Mouse (Mus musculus): ENCODE data around the gene Vps53. TPM values are rescaled to one million over a fixed set of nuclear protein-coding genes. Genes with fewer than 3 reads are reported as not detected.

Gene Vps53
- polyA plus RNA-seq, 1 experiment from 2014 or later: 44.8 TPM

DNA sequence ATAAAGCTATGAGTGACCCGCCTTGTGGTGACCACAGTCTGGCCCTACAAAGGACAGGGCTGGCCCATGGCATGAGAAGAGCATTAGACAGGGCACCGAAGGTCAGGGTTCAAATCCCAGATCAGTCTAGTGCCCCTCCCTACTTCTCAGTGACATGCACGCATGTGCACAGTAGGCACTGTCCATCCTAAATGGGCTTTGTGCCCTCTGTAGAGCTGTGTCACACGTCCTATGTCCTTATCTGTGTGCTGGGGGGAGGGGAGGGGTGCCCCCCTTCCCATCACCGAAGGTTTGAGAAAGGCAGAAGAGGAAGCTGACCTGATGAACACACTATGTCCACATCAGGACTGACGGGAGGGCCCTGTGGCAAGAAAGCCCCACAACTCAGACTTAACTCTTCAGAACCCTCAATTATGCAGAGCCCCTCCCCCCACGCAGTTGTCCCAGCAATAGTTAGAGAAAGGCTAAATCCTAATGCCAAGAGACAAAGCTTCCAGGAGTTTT lies 154.3 kb downstream of the Vps53 start:
- Histone ChIP-seq H3K9me3 (ENCODE audit: control insufficient read depth) (no peaks in the 10 kb centered on the region), H3K4me3 (ENCODE audit: low read depth, low read length) (0 out of 2 replicates have a peak overlapping the region, but pooled peaks have one; percentile 82), H3K4me2 (replicated peaks; ENCODE audit: low read depth) (peak overlapping the region; percentile 98), H3K27me3 (replicated peaks; ENCODE audit: control insufficient read depth, insufficient read depth, low read length) (no peaks in the 10 kb centered on the region), H3K36me3 (ENCODE audit: control insufficient read depth, insufficient read depth) (peaks cover 9% of the 10 kb centered on the region; the same call in 1 of the 2 replicates), H3K9ac (ENCODE audit: low read depth, low read length) (no peak overlapping the region), H3K4me1 (replicated peaks; ENCODE audit: control insufficient read depth, insufficient read depth, low read length) (no peaks in the 10 kb centered on the region), H3K27ac (ENCODE audit: low read depth, low read length) (no peak overlapping the region)
- ATAC-seq: no peak
- 73% methylated on average over 7 of the region's 7 CpGs for WGBS
- no peak for TF ChIP-seq CTCF (IDR thresholded peaks at IDR 0.05; ENCODE audit: low read depth)

DNA sequence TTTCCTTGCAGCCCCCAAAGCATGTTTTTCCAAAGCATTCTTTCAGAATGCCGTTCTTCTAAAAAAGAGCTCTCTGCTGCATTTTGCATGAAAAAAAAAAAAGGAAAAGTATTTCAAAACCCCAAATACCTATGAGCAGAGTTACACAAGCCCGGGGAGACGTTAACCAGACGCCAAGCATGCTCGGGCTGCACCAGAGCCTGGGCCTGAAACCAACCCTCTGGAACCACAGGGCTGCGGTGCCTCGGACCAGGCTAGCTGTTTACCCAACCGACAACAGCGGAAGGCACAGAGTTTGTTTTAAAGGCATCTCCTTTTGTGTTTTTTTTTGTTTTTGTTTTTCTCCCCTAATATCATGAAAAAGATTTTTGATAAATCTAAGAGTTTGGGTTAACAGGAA lies 158.5 kb downstream of the Vps53 start:
- no peaks in the 10 kb centered on the region for H3K9me3 ChIP-seq (ENCODE audit: control insufficient read depth)
- no peak overlapping the region for H3K27ac ChIP-seq (ENCODE audit: low read depth, low read length)
- no peaks in the 10 kb centered on the region for H3K27me3 ChIP-seq (replicated peaks; ENCODE audit: control insufficient read depth, insufficient read depth, low read length)
- WGBS: 63% methylated on average over 9 of the region's 9 CpGs
- ATAC-seq: no peak
- no peak overlapping the region for H3K4me2 ChIP-seq (replicated peaks; ENCODE audit: low read depth)
- H3K4me3 ChIP-seq (ENCODE audit: low read depth, low read length): no peak overlapping the region
- no peak for TF ChIP-seq CTCF (IDR thresholded peaks at IDR 0.05; ENCODE audit: low read depth)
- peaks cover 9% of the 10 kb centered on the region; the same call in 1 of the 2 replicates for H3K36me3 ChIP-seq (ENCODE audit: control insufficient read depth, insufficient read depth)
- H3K4me1 ChIP-seq (replicated peaks; ENCODE audit: control insufficient read depth, insufficient read depth, low read length): no peaks in the 10 kb centered on the region
- H3K9ac ChIP-seq (ENCODE audit: low read depth, low read length): no peak overlapping the region

DNA sequence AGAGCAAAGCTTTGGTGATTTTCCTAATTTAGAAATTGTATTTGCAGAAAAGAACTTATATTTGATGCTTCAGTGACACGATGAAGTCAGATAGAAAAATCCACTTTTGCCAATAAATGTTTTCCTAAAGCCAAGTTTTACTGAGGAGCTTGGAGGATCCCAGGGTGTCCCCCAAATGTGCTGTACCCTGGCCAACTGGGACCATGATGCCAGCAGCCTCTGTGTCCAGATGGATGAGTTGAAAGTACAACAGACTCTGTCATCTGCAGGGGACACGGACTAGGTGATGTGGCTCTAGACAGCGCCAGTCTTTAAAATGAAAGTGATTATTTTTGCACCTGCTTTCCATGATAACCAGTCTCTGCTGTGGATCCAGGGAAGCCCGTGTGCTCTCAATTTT lies 159.6 kb downstream of the Vps53 start:
- WGBS: 74% methylated on average over 4 of the region's 4 CpGs
- no peak for TF ChIP-seq CTCF (IDR thresholded peaks at IDR 0.05; ENCODE audit: low read depth)
- 0 out of 2 replicates have a peak, but pooled peaks cover 2% of the 10 kb centered on the region for H3K4me1 ChIP-seq (replicated peaks; ENCODE audit: control insufficient read depth, insufficient read depth, low read length)
- no peak overlapping the region for H3K9ac ChIP-seq (ENCODE audit: low read depth, low read length)
- H3K27me3 ChIP-seq (replicated peaks; ENCODE audit: control insufficient read depth, insufficient read depth, low read length): no peaks in the 10 kb centered on the region
- H3K4me3 ChIP-seq (ENCODE audit: low read depth, low read length): no peak overlapping the region
- H3K9me3 ChIP-seq (ENCODE audit: control insufficient read depth): no peaks in the 10 kb centered on the region
- H3K4me2 ChIP-seq (replicated peaks; ENCODE audit: low read depth): no peak overlapping the region
- no peak for ATAC-seq
- no peak overlapping the region for H3K27ac ChIP-seq (ENCODE audit: low read depth, low read length)
- peaks cover 9% of the 10 kb centered on the region; the same call in 1 of the 2 replicates for H3K36me3 ChIP-seq (ENCODE audit: control insufficient read depth, insufficient read depth)

DNA sequence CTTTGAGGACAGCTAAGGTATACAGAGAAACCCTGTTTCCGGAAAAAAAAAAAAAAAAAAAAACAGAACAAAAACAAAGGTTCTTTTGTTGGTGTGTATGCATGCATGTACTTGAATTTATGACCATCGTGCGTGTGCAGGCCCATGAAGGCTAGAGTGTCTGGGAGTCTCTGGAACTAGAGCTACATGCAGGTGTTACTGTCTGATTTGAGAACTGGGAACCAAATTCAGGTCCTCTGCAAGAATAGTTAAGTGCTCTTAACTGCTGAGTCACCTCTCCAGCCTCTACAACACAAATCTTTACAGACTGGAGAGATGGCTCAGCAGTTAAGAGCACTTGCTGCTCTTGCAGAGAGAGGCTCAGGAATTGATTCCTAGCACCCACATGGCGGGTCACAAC lies 163.6 kb downstream of the Vps53 start:
- Histone ChIP-seq H3K27me3 (replicated peaks; ENCODE audit: control insufficient read depth, insufficient read depth, low read length) (no peaks in the 10 kb centered on the region), H3K4me2 (replicated peaks; ENCODE audit: low read depth) (no peak overlapping the region), H3K4me1 (replicated peaks; ENCODE audit: control insufficient read depth, insufficient read depth, low read length) (0 out of 2 replicates have a peak, but pooled peaks cover 3% of the 10 kb centered on the region), H3K36me3 (ENCODE audit: control insufficient read depth, insufficient read depth) (no peaks in the 10 kb centered on the region), H3K4me3 (ENCODE audit: low read depth, low read length) (no peak overlapping the region), H3K9me3 (ENCODE audit: control insufficient read depth) (no peaks in the 10 kb centered on the region), H3K27ac (ENCODE audit: low read depth, low read length) (no peak overlapping the region), H3K9ac (ENCODE audit: low read depth, low read length) (no peak overlapping the region)
- no peak for TF ChIP-seq CTCF (IDR thresholded peaks at IDR 0.05; ENCODE audit: low read depth)
- 67% methylated on average over 4 of the region's 4 CpGs for WGBS
- no peak for ATAC-seq

DNA sequence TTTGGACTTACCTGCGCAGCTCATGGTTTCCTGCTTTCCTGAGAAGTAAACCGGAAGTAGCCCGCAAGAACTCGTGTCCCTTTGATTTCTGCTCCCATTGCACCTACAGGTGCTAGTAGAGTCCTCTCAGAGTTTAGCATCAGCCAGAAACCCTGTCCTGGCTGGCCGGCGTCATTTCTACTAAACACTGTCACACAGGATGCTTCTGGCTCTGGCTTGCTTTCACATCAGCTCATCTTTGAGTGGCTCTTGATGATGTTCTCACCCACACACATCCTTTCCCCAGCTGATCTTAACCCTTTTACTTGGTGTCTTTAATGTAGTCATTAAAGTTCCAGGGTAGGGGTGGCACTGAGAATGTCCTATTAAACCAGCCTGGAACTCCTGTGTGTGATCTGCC lies 164.2 kb downstream of the Vps53 start:
- no peak for TF ChIP-seq CTCF (IDR thresholded peaks at IDR 0.05; ENCODE audit: low read depth)
- no peaks in the 10 kb centered on the region for H3K27me3 ChIP-seq (replicated peaks; ENCODE audit: control insufficient read depth, insufficient read depth, low read length)
- no peak overlapping the region for H3K4me3 ChIP-seq (ENCODE audit: low read depth, low read length)
- H3K36me3 ChIP-seq (ENCODE audit: control insufficient read depth, insufficient read depth): no peaks in the 10 kb centered on the region
- H3K27ac ChIP-seq (ENCODE audit: low read depth, low read length): peak overlapping the region; percentile 15; the same call in 1 of the 2 replicates
- 70% methylated on average over 6 of the region's 6 CpGs for whole genome bisulfite sequencing
- 0 out of 2 replicates have a peak, but pooled peaks cover 3% of the 10 kb centered on the region for H3K4me1 ChIP-seq (replicated peaks; ENCODE audit: control insufficient read depth, insufficient read depth, low read length)
- no peak for ATAC-seq
- no peak overlapping the region for H3K9ac ChIP-seq (ENCODE audit: low read depth, low read length)
- no peak overlapping the region for H3K4me2 ChIP-seq (replicated peaks; ENCODE audit: low read depth)
- H3K9me3 ChIP-seq (ENCODE audit: control insufficient read depth): no peaks in the 10 kb centered on the region

DNA sequence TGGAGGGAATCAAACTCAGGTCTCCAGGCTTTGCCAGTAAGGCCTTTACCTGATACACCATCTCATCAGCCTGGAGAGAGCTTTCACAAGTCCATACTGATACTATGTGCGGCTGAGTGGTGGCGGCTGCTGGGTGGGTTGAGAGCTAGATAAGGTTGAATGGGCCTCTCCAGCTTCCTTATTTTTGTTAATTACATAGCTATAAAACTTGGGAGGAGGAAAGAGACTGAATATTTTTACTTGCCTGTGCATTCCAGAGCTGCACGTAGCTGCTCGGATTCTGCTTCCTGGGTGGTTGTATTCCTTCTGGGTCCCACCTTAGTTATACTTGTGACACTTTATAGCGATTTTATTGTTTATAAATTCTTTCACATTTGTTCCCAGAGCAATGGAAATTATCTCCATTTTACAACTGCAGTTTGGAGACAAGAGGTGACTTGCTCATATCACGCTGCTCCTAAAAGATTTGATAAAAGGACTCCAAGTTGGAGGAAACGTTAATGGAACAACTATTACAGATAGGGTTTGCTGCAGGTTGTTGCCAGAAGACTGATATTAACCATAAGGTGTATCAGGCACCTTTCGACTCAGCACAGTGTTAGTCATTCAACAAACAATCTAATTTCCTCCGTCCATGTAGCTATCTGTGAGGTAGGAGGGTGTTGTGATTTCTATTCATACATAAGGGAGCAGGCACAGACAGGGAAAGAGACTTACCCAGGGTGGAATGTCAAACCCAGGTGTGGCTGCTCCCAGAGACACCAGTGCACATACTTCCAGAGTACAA lies 168.4 kb downstream of the Vps53 start:
- H3K27me3 ChIP-seq (replicated peaks; ENCODE audit: control insufficient read depth, insufficient read depth, low read length): no peaks in the 10 kb centered on the region
- peaks cover 3% of the 10 kb centered on the region; the same call in 1 of the 2 replicates for H3K4me1 ChIP-seq (replicated peaks; ENCODE audit: control insufficient read depth, insufficient read depth, low read length)
- H3K4me2 ChIP-seq (replicated peaks; ENCODE audit: low read depth): no peak overlapping the region; the same call in 1 of the 2 replicates
- 30% methylated on average over 9 of the region's 9 CpGs for WGBS
- no peak overlapping the region for H3K4me3 ChIP-seq (ENCODE audit: low read depth, low read length)
- H3K27ac ChIP-seq (ENCODE audit: low read depth, low read length): peak overlapping the region; percentile 60
- H3K9ac ChIP-seq (ENCODE audit: low read depth, low read length): no peak overlapping the region
- no peaks in the 10 kb centered on the region for H3K9me3 ChIP-seq (ENCODE audit: control insufficient read depth)
- ATAC-seq: peak; percentile 69
- no peaks in the 10 kb centered on the region for H3K36me3 ChIP-seq (ENCODE audit: control insufficient read depth, insufficient read depth)
- no peak for TF ChIP-seq CTCF (IDR thresholded peaks at IDR 0.05; ENCODE audit: low read depth)

Data from intestine, postnatal 0 days (tissue).